Mouse (Mus musculus) C2C12 (cell line): ENCODE measurements around the gene Flot1. TPM values are rescaled to one million over a fixed set of nuclear protein-coding genes. Genes with fewer than 3 reads are reported as not detected.
A peak's percentile ranks its signal among the peaks of the same experiment; 100 is the strongest.

Experiments used
- H3K27me3 ChIP-seq: one replicate; pipeline ENCODE4 v1.6.1; 2011; ENCODE audit not compliant: control insufficient read depth, insufficient read depth, insufficient read length
- H3K36me3 ChIP-seq: one replicate; pipeline ENCODE4 v1.6.1; 2011; ENCODE audit not compliant: control insufficient read depth, insufficient read depth
- H3K4me3 ChIP-seq: one replicate; pipeline ENCODE4 v1.5.1; 2011; ENCODE audit warnings: mild to moderate bottlenecking, control low read depth; ENCODE audit not compliant: poor library complexity, insufficient read depth, severe bottlenecking
- H3K79me2 ChIP-seq: one replicate; pipeline ENCODE4 v1.6.1; 2011; ENCODE audit not compliant: control insufficient read depth, insufficient read depth
- H3K79me3 ChIP-seq: one replicate; pipeline ENCODE4 v1.6.1; 2011; ENCODE audit warnings: low read depth, control low read depth
- H3ac ChIP-seq: one replicate; pipeline ENCODE3; 2011; ENCODE audit warnings: low read depth; ENCODE audit not compliant: control insufficient read depth, insufficient read length
- CEBPB ChIP-seq: IDR thresholded peaks from one replicate; pipeline ENCODE4 v1.6.1; 2011; ENCODE audit warnings: low read depth, mild to moderate bottlenecking, control low read depth, moderate library complexity
- CTCF ChIP-seq: IDR thresholded peaks from one replicate; pipeline ENCODE4 v1.5.1; 2011; ENCODE audit not compliant: control insufficient read depth, insufficient read depth, insufficient read length
- FOSL1 ChIP-seq: IDR thresholded peaks from one replicate; pipeline ENCODE4 v1.8.0; 2011; ENCODE audit warnings: mild to moderate bottlenecking, low read length; ENCODE audit not compliant: poor library complexity, insufficient read depth, severe bottlenecking
- MAX ChIP-seq: IDR thresholded peaks from one replicate; pipeline ENCODE4 v1.6.1; 2011; ENCODE audit warnings: mild to moderate bottlenecking, control low read depth
- MYOD1 ChIP-seq: IDR thresholded peaks from one replicate; pipeline ENCODE4 v1.6.1; 2011; ENCODE audit warnings: low read depth; ENCODE audit not compliant: control insufficient read depth, insufficient read length
- MYOG ChIP-seq: IDR thresholded peaks from one replicate; pipeline ENCODE4 v1.6.1; 2011; ENCODE audit not compliant: control insufficient read depth, insufficient read length; ENCODE audit errors: extremely low read depth
- USF1 ChIP-seq: IDR thresholded peaks from one replicate; pipeline ENCODE4 v1.6.1; 2011; ENCODE audit warnings: low read depth, mild to moderate bottlenecking, control low read depth, moderate library complexity
- polyA plus RNA-seq: library from polyadenylated mRNA; unstranded; fragments of >200 nt; fragmentation: generic; extraction: Trizol; gene quantifications from one replicate; pipeline ENCODE4 v1.2.1, GENCODE M21; 2012; ENCODE audit warnings: missing spikeins

Gene Flot1
- polyA plus RNA-seq, 1 experiment: 57.2 TPM

- Histone ChIP-seq H3K79me3 (peaks cover 37% of the 10 kb centered on the region), H3K79me2 (peaks cover 62% of the 10 kb centered on the region), H3K27me3 (no peaks in the 10 kb centered on the region), H3K4me3 (no peak overlapping the region), H3ac (peak overlapping the region; percentile 62), H3K36me3 (peaks cover 22% of the 10 kb centered on the region)
- TF ChIP-seq MAX: no peak
- TF ChIP-seq USF1: no peak
- no peak for TF ChIP-seq MYOD1
- TF ChIP-seq CEBPB: no peak
Measured at GRCm38 (mm10) chr17:35864832-35865353, 41.9 kb downstream of the Flot1 start.

- H3K27me3 ChIP-seq: no peaks in the 10 kb centered on the region
- peaks cover 41% of the 10 kb centered on the region for H3K79me3 ChIP-seq
- H3K4me3 ChIP-seq: peak within 1 kb of the TSS; percentile 92
- peaks cover 27% of the 10 kb centered on the region for H3K36me3 ChIP-seq
- H3ac ChIP-seq: peak within 1 kb of the TSS; percentile 88
- H3K79me2 ChIP-seq: peaks cover 69% of the 10 kb centered on the region
- peak; percentile 67 for TF ChIP-seq MYOD1
- peak; percentile 11 for TF ChIP-seq MAX
- TF ChIP-seq CEBPB: no peak
- TF ChIP-seq CTCF: no peak
Measured at GRCm38 (mm10) chr17:35865481-35866280, 42.7 kb downstream of the Flot1 start, which contains the start of gene Ppp1r18. Gene Ppp1r18 (plus strand): TSS chr17:35865593.

- peaks cover 31% of the 10 kb centered on the region for H3K36me3 ChIP-seq
- peaks cover 47% of the 10 kb centered on the region for H3K79me3 ChIP-seq
- H3K79me2 ChIP-seq: peaks cover 76% of the 10 kb centered on the region
- peak overlapping the region; percentile 92 for H3K4me3 ChIP-seq
- H3ac ChIP-seq: peak overlapping the region; percentile 88
- TF ChIP-seq MYOD1 (no peak), MYOG (no peak), CEBPB (no peak), USF1 (no peak), MAX (no peak), FOSL1 (no peak), CTCF (no peak)
- H3K27me3 ChIP-seq: no peaks in the 10 kb centered on the region
Measured at GRCm38 (mm10) chr17:35866281-35866831, 43.3 kb downstream of the Flot1 start.

GRCm38 (mm10) chr17:35866911-35867890, 44.2 kb downstream of the Flot1 start:
- Histone ChIP-seq H3K36me3 (peaks cover 38% of the 10 kb centered on the region), H3ac (peak overlapping the region; percentile 88), H3K79me3 (peaks cover 54% of the 10 kb centered on the region), H3K4me3 (peak overlapping the region; percentile 92), H3K79me2 (peaks cover 85% of the 10 kb centered on the region), H3K27me3 (no peaks in the 10 kb centered on the region)
- TF ChIP-seq CTCF (peak; percentile 8), CEBPB (no peak)

- Histone ChIP-seq H3K4me3 (peak overlapping the region; percentile 92), H3K79me3 (peaks cover 62% of the 10 kb centered on the region), H3K36me3 (peaks cover 48% of the 10 kb centered on the region), H3K27me3 (no peaks in the 10 kb centered on the region), H3ac (peak overlapping the region; percentile 61), H3K79me2 (peaks cover 93% of the 10 kb centered on the region)
- TF ChIP-seq CTCF (peak; percentile 1), CEBPB (no peak), USF1 (no peak), MAX (no peak), FOSL1 (no peak), MYOD1 (no peak), MYOG (no peak)
Measured at GRCm38 (mm10) chr17:35868165-35868820, 45.3 kb downstream of the Flot1 start.
